Mouse (Mus musculus): ENCODE results near the gene Epb41l3. TPM values are rescaled to one million over a fixed set of nuclear protein-coding genes. Genes with fewer than 3 reads are reported as not detected.
A peak's percentile ranks its signal among the peaks of the same experiment; 100 is the strongest.

Epb41l3 gene
- polyA plus RNA-seq, 1 experiment from 2014 or later: 78.8 TPM

DNA sequence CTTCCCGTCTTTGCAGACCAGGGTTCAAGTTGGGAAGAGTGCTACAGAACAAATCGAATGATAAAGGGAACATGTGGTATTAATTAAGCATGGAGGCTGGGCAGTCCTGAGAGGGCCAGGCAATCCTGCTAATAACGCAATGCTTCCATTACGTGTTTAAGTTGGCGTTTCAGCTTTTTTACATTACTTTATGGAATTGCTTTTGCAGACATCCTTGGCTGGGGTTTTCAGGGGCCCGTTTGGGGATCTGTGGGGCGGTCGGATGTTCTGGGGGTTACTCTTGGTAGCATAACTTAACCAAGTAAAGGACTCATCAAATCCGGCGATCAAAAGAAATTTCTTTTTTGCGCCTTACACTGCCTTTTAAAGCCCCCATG is 82.3 kb downstream of the Epb41l3 start:
- Histone ChIP-seq H3K9me3 (replicated peaks; ENCODE audit: control insufficient read depth, low read length, poor library complexity, severe bottlenecking) (no peaks in the 10 kb centered on the region), H3K4me2 (ENCODE audit: low read length) (peak overlapping the region; percentile 77), H3K4me1 (ENCODE audit: control insufficient read depth, insufficient read depth, low read length) (peaks cover 7% of the 10 kb centered on the region; the same call in 1 of the 2 replicates), H3K9ac (ENCODE audit: low read depth, low read length) (peak overlapping the region; percentile 96; the same call in 1 of the 2 replicates), H3K27me3 (ENCODE audit: control insufficient read depth, insufficient read depth, low read depth, low read length) (no peaks in the 10 kb centered on the region), H3K4me3 (ENCODE audit: low read depth, low read length) (peak overlapping the region; percentile 95), H3K36me3 (ENCODE audit: control insufficient read depth, insufficient read depth, low read length) (no peaks in the 10 kb centered on the region), H3K27ac (ENCODE audit: low read length) (no peak overlapping the region)
- ATAC-seq: peak; percentile 15; the same call in 1 of the 2 replicates
- 9% methylated on average over 11 of the region's 11 CpGs for WGBS

DNA sequence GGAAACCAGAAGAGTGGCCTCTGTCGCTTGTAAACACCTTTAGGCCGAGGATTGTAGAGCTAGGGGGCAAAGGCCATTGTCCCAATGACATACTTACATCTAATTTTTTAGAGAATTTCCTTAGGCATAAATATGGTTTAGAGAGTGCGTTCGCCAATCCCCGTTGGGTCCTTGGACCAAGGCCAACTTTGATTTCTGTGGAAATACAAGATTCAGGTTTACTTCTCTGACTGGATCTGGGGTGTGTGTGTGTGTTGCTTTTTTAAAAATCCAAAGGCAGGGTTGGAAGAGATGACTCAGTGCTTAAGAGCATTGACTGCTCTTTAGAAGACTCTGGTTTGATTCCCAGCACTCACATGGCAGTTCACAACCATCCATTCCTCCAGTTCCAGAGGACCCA is 83.2 kb downstream of the Epb41l3 start:
- 0 out of 2 replicates have a peak overlapping the region, but pooled peaks have one; percentile 95 for H3K4me3 ChIP-seq (ENCODE audit: low read depth, low read length)

DNA sequence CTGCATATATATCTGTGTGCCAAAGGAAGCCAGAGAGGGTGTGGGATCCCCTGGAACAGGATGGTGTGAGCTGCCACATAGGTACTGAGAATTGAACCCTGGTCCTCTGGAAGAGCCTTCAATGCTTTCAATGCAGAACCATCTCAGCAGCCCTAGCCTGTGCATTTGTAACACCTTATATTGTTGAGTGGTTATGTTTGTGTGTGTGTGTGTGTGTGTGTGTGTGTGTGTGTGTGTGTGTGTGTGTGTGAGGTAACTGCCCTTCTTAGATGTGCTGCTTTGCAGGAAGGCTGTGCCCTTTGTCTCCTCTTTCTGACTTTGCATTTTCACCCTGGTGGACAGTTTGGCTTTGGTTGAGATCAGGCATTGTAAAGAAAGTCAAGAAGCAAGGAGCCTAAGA is 87.2 kb downstream of the Epb41l3 start:
- Histone ChIP-seq H3K4me3 (ENCODE audit: low read depth, low read length) (no peak overlapping the region), H3K27me3 (ENCODE audit: control insufficient read depth, insufficient read depth, low read depth, low read length) (no peaks in the 10 kb centered on the region), H3K4me2 (ENCODE audit: low read length) (no peak overlapping the region), H3K9me3 (replicated peaks; ENCODE audit: control insufficient read depth, low read length, poor library complexity, severe bottlenecking) (no peaks in the 10 kb centered on the region), H3K9ac (ENCODE audit: low read depth, low read length) (no peak overlapping the region), H3K27ac (ENCODE audit: low read length) (no peak overlapping the region), H3K36me3 (ENCODE audit: control insufficient read depth, insufficient read depth, low read length) (no peaks in the 10 kb centered on the region), H3K4me1 (ENCODE audit: control insufficient read depth, insufficient read depth, low read length) (no peaks in the 10 kb centered on the region)
- no peak for ATAC-seq

More for the DNA sequence above, 83.2 kb downstream of the Epb41l3 start:
- H3K4me2 ChIP-seq (ENCODE audit: low read length): peak overlapping the region; percentile 77; the same call in 1 of the 2 replicates
- no peak overlapping the region for H3K27ac ChIP-seq (ENCODE audit: low read length)
- 69% methylated on average over 5 of the region's 5 CpGs for WGBS
- H3K4me1 ChIP-seq (ENCODE audit: control insufficient read depth, insufficient read depth, low read length): peaks cover 7% of the 10 kb centered on the region; the same call in 1 of the 2 replicates
- no peak for ATAC-seq
- H3K27me3 ChIP-seq (ENCODE audit: control insufficient read depth, insufficient read depth, low read depth, low read length): no peaks in the 10 kb centered on the region
- H3K9me3 ChIP-seq (replicated peaks; ENCODE audit: control insufficient read depth, low read length, poor library complexity, severe bottlenecking): no peaks in the 10 kb centered on the region
- no peaks in the 10 kb centered on the region for H3K36me3 ChIP-seq (ENCODE audit: control insufficient read depth, insufficient read depth, low read length)
- no peak overlapping the region for H3K9ac ChIP-seq (ENCODE audit: low read depth, low read length)

DNA sequence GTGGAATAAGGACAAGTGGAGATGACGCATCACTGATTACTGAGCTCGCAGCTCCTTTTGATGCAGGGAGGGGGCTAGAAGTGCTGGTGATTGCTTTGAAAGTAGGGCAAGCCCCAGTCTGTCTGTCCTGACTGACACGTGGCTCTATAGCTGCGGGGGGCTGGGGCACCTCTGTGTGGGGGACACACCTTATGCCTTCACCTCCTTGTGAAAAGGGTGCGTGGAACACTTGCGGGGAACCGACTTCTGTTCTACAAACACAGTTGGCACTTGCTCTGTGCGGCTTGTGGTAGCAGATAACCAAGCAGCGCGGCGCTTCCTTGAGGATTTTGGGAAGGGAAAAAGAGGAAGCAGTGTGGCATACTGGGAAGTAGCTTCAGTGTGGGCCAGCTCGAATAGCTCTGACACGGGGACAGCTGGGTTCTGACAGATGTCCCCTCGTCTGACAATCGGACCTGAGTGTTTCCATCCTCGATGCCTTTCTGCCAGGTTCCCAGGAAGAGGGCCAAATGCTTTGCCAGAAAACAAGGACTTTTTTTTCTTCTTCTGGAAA is 101.5 kb downstream of the Epb41l3 start:
- Histone ChIP-seq H3K9ac (ENCODE audit: low read depth, low read length) (no peak overlapping the region), H3K9me3 (replicated peaks; ENCODE audit: control insufficient read depth, low read length, poor library complexity, severe bottlenecking) (no peaks in the 10 kb centered on the region), H3K4me2 (ENCODE audit: low read length) (no peak overlapping the region), H3K27ac (ENCODE audit: low read length) (no peak overlapping the region), H3K36me3 (ENCODE audit: control insufficient read depth, insufficient read depth, low read length) (no peaks in the 10 kb centered on the region), H3K4me1 (ENCODE audit: control insufficient read depth, insufficient read depth, low read length) (peaks cover 16% of the 10 kb centered on the region), H3K4me3 (ENCODE audit: low read depth, low read length) (no peak overlapping the region), H3K27me3 (ENCODE audit: control insufficient read depth, insufficient read depth, low read depth, low read length) (no peaks in the 10 kb centered on the region)
- WGBS: 82% methylated on average over 16 of the region's 16 CpGs
- no peak for ATAC-seq

DNA sequence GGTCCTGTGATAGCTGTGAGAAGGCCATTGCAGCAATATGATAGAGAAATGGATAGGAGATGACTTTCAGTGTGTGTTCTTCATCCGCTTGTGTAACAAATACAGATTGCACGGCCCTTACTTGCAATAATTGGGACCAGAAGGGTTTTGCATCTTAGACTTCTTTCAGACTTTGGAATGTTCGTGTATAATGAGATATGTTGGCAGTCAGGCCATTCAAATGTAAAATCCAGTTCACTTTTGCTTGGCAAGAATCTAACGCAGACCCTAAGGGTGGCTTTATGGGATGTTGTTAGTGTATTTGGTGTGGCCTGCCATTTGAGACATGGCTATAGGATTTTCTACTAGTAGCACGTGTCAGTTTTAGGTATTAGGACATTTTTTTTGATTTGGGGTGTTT is 102.5 kb downstream of the Epb41l3 start:
- Histone ChIP-seq H3K4me1 (ENCODE audit: control insufficient read depth, insufficient read depth, low read length) (peaks cover 22% of the 10 kb centered on the region), H3K27me3 (ENCODE audit: control insufficient read depth, insufficient read depth, low read depth, low read length) (no peaks in the 10 kb centered on the region), H3K9me3 (replicated peaks; ENCODE audit: control insufficient read depth, low read length, poor library complexity, severe bottlenecking) (no peaks in the 10 kb centered on the region), H3K27ac (ENCODE audit: low read length) (no peak overlapping the region), H3K9ac (ENCODE audit: low read depth, low read length) (no peak overlapping the region), H3K4me3 (ENCODE audit: low read depth, low read length) (no peak overlapping the region), H3K4me2 (ENCODE audit: low read length) (no peak overlapping the region), H3K36me3 (ENCODE audit: control insufficient read depth, insufficient read depth, low read length) (no peaks in the 10 kb centered on the region)
- 76% methylated on average over 5 of the region's 5 CpGs for WGBS
- ATAC-seq: no peak

DNA sequence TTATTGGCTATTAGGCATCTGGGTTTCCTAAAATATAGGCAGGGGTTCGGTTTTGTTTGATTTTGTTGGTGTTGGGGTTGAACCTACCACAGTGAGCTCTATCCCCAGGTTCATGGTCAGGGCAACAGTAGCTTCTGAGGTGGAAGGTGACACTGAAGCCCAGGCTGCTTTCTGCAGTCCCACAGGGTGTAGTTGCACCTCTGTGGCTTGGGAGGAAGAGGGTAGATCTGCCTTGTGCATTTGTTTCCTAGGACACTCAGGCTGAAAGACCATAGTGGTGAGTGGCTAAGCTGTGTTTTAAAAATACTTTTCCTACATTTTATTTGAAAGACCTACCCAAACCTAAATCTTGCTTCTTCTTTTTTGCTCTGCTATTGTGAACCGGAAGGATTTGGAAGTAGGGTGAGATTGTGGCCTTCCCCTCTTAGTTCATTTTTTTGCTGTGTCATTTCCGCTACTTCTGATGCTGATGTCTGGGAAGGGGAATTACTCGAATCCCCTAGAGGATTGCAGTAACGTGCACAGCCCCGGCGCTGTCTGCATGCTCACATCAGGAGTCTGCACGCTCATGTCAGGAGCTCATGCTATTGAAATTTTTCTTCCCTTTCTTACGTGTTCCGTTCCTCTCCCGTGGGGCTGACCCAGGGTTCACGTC is 105.5 kb downstream of the Epb41l3 start:
- H3K9ac ChIP-seq (ENCODE audit: low read depth, low read length): peak overlapping the region; percentile 55
- WGBS: 18% methylated on average over 12 of the region's 12 CpGs
- ATAC-seq: peak; percentile 83
- no peaks in the 10 kb centered on the region for H3K9me3 ChIP-seq (replicated peaks; ENCODE audit: control insufficient read depth, low read length, poor library complexity, severe bottlenecking)
- H3K4me1 ChIP-seq (ENCODE audit: control insufficient read depth, insufficient read depth, low read length): peaks cover 22% of the 10 kb centered on the region
- H3K27me3 ChIP-seq (ENCODE audit: control insufficient read depth, insufficient read depth, low read depth, low read length): no peaks in the 10 kb centered on the region
- peak overlapping the region; percentile 10; the same call in 1 of the 2 replicates for H3K4me3 ChIP-seq (ENCODE audit: low read depth, low read length)
- no peaks in the 10 kb centered on the region for H3K36me3 ChIP-seq (ENCODE audit: control insufficient read depth, insufficient read depth, low read length)
- H3K27ac ChIP-seq (ENCODE audit: low read length): peak overlapping the region; percentile 77
- peak overlapping the region; percentile 53 for H3K4me2 ChIP-seq (ENCODE audit: low read length)

DNA sequence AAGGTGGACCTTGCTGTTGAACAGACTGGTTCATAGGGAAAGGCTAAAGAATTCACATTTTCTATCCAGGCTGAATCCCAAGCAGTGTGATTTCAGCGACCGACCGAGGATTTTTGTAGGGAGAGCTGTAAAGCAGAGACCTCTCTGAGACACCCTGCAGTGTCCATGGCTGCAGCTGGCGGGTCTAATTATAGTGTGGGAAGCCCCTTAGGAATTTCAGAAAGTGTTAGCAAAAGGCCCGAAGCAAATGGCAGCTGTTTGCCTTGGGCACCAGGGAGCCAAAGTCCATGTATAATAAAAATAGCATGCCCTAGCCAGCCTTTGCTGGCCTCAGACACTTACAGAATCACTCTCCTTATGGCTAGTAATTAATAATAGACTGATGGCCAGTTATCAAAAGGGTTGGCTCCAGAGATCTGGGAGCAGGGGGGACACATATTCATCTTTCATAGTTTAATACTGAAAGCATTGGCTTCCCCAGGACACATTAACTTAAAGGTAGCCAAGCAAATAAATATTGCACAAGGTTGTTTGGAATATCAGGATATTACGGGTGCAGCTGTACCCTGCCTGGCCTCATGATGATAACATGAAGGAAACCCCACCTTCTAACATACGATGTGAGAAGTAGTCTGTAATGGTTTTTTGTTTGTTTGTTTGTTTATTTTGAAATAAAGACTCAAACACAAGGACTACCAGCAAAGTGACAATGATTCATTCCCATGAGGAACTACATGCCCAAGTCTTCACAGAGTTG is 106.3 kb downstream of the Epb41l3 start:
- Histone ChIP-seq H3K27ac (ENCODE audit: low read length) (peak overlapping the region; percentile 77), H3K9ac (ENCODE audit: low read depth, low read length) (peak overlapping the region; percentile 55), H3K4me1 (ENCODE audit: control insufficient read depth, insufficient read depth, low read length) (peaks cover 22% of the 10 kb centered on the region), H3K36me3 (ENCODE audit: control insufficient read depth, insufficient read depth, low read length) (no peaks in the 10 kb centered on the region), H3K4me3 (ENCODE audit: low read depth, low read length) (peak overlapping the region; percentile 10; the same call in 1 of the 2 replicates), H3K27me3 (ENCODE audit: control insufficient read depth, insufficient read depth, low read depth, low read length) (no peaks in the 10 kb centered on the region), H3K9me3 (replicated peaks; ENCODE audit: control insufficient read depth, low read length, poor library complexity, severe bottlenecking) (no peaks in the 10 kb centered on the region), H3K4me2 (ENCODE audit: low read length) (peak overlapping the region; percentile 53)
- peak; percentile 70 for ATAC-seq
- WGBS: 15% methylated on average over 7 of the region's 7 CpGs

DNA sequence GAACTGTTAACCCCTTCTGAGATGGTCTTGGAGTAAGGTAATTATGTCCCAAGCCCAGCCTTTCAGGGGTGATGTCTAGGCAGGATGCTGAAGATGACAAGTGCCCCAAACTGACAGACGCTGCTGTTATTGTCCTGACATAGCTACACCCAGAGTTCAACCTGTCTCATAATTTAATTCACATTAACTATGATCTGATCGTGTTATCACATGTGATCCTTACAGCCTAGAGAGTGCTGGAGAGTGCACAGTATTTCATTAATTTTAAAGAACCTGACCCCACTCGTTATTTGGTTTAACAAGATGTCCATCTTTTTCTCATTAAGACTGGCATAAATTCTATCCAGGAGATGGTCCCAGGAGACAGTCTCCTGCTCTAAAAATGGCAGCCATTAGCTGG is 112.3 kb downstream of the Epb41l3 start:
- ATAC-seq: peak; percentile 50; the same call in 1 of the 2 replicates
- H3K4me2 ChIP-seq (ENCODE audit: low read length): no peak overlapping the region
- WGBS: 61% methylated on average over 3 of the region's 3 CpGs
- H3K4me3 ChIP-seq (ENCODE audit: low read depth, low read length): no peak overlapping the region
- no peak overlapping the region for H3K27ac ChIP-seq (ENCODE audit: low read length)
- no peaks in the 10 kb centered on the region for H3K27me3 ChIP-seq (ENCODE audit: control insufficient read depth, insufficient read depth, low read depth, low read length)
- H3K36me3 ChIP-seq (ENCODE audit: control insufficient read depth, insufficient read depth, low read length): no peaks in the 10 kb centered on the region
- H3K9me3 ChIP-seq (replicated peaks; ENCODE audit: control insufficient read depth, low read length, poor library complexity, severe bottlenecking): no peaks in the 10 kb centered on the region
- no peak overlapping the region for H3K9ac ChIP-seq (ENCODE audit: low read depth, low read length)
- H3K4me1 ChIP-seq (ENCODE audit: control insufficient read depth, insufficient read depth, low read length): peaks cover 6% of the 10 kb centered on the region

Measured in midbrain, embryonic 16.5 days (tissue).